Mouse (Mus musculus) thymus, postnatal 10 days (tissue): ENCODE measurements around the gene Dusp11.
"Not testable (repeated sequence)": the region's sequence is repeated elsewhere in the genome, so short reads cannot be mapped to it uniquely, and the experiment has no call there.

Experiments
- DNase-seq, 2 experiments: peaks; one replicate each; pipeline ENCODE4 v3.0.0; 2021; ENCODE audit warnings: low spot score in 2 of 2

Gene Dusp11

GRCm38 (mm10) chr6:85961101-85962091 lies at the start of gene Dusp11:
Gene Dusp11, minus strand, starts transcription at chr6:85961667.
- DNase-seq, result peak; percentile 90 to 92

GRCm38 (mm10) chr6:86009980-86010379 lies 48.5 kb upstream of the Dusp11 start:
- peak; percentile 16 to 45 for DNase-seq

GRCm38 (mm10) chr6:86004271-86005148 lies 43.0 kb upstream of the Dusp11 start:
- peak; percentile 55 to 80 for DNase-seq

GRCm38 (mm10) chr6:86003405-86003925 lies 42.0 kb upstream of the Dusp11 start:
- DNase-seq, result peak in 1 of 2 experiments; percentile 32

GRCm38 (mm10) chr6:85990774-85991173 lies 29.3 kb upstream of the Dusp11 start:
- DNase-seq, result not testable (repeated sequence)

- not testable (repeated sequence) for DNase-seq
These were observed 28.1 kb upstream of the Dusp11 start for GRCm38 (mm10) chr6:85989570-85989969.

- DNase-seq, result no peak
These were observed 22.9 kb upstream of the Dusp11 start for GRCm38 (mm10) chr6:85984351-85984750.

GRCm38 (mm10) chr6:85978736-85979135 lies 17.3 kb upstream of the Dusp11 start:
- DNase-seq, result not testable (repeated sequence)

GRCm38 (mm10) chr6:85976242-85976641 lies 14.8 kb upstream of the Dusp11 start:
- no peak for DNase-seq

GRCm38 (mm10) chr6:85975761-85976160 lies 14.3 kb upstream of the Dusp11 start:
- DNase-seq, result no peak

GRCm38 (mm10) chr6:85974941-85975617 lies 13.6 kb upstream of the Dusp11 start:
- peak in 1 of 2 experiments; percentile 6 for DNase-seq

- no peak for DNase-seq
These were observed 11.9 kb upstream of the Dusp11 start for GRCm38 (mm10) chr6:85973336-85973735.

GRCm38 (mm10) chr6:85972699-85973098 lies 11.2 kb upstream of the Dusp11 start:
- DNase-seq, result no peak

- DNase-seq, result no peak
These were observed 8.4 kb upstream of the Dusp11 start for GRCm38 (mm10) chr6:85969889-85970288.

- DNase-seq, result peak; percentile 7 to 39
These were observed 5.2 kb upstream of the Dusp11 start for GRCm38 (mm10) chr6:85966686-85967085.

GRCm38 (mm10) chr6:85966081-85966480 lies 4.6 kb upstream of the Dusp11 start:
- DNase-seq, result peak; percentile 38 to 42

GRCm38 (mm10) chr6:85957581-85957980 lies 3.9 kb downstream of the Dusp11 start:
- DNase-seq, result no peak

- DNase-seq, result no peak
These were observed 12.9 kb downstream of the Dusp11 start for GRCm38 (mm10) chr6:85948549-85948948.

GRCm38 (mm10) chr6:85942469-85942868 lies 19.0 kb downstream of the Dusp11 start:
- DNase-seq, result no peak

- DNase-seq, result no peak
These were observed 22.8 kb downstream of the Dusp11 start for GRCm38 (mm10) chr6:85938701-85939100.
